Mouse (Mus musculus): ENCODE results near the gene Gtf2ird1. TPM values are rescaled to one million over a fixed set of nuclear protein-coding genes. Genes with fewer than 3 reads are reported as not detected.

Gtf2ird1 gene
- polyA plus RNA-seq (2015; fragmentation: Nextera tagmentation; extraction: Ambion mirVana): 74.5 and 76.0 TPM in 2 replicates

DNA sequence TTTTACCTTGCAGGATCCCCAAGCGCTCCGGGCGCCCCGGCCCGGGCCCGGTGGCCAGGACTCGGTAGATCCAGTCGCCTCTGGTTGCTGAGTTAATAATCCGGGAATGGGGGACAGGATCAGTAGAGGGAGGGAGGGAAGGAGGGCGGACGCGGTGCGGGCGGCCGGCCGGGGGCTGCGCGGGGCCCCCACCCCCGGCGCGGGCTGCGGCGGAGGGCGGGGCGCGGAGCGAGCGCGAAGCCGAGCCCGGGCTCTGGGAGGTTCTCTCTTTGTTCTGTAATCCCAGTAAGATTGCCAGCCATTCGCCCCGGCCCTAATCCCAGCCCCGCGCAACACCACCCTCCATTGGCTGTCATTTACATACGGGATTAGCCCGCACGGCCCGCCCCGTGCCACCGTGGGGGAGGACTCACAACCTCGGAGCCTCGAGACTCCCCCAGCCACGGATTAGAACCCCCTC is at the start of gene Gtf2ird1:
TSS of gene Gtf2ird1 (minus strand) at position 214 of the 460 bp plus-strand sequence.
- H3K36me3 ChIP-seq: peaks cover 9% of the 10 kb centered on the region
- WGBS: under 1% methylated on average over 44 of the region's 44 CpGs
- ATAC-seq (ENCODE audit: low FRiP score): peak; percentile 86
- H3K4me2 ChIP-seq: peak within 1 kb of the TSS; percentile 96
- peak within 1 kb of the TSS; percentile 94 for H3K27ac ChIP-seq
- no peaks in the 10 kb centered on the region for H3K27me3 ChIP-seq
- no peaks in the 10 kb centered on the region for H3K9me3 ChIP-seq
- H3K4me1 ChIP-seq (replicated peaks): peaks cover 26% of the 10 kb centered on the region
- peak within 1 kb of the TSS; percentile 76 for H3K4me3 ChIP-seq
- peak within 1 kb of the TSS; percentile 89 for H3K9ac ChIP-seq

DNA sequence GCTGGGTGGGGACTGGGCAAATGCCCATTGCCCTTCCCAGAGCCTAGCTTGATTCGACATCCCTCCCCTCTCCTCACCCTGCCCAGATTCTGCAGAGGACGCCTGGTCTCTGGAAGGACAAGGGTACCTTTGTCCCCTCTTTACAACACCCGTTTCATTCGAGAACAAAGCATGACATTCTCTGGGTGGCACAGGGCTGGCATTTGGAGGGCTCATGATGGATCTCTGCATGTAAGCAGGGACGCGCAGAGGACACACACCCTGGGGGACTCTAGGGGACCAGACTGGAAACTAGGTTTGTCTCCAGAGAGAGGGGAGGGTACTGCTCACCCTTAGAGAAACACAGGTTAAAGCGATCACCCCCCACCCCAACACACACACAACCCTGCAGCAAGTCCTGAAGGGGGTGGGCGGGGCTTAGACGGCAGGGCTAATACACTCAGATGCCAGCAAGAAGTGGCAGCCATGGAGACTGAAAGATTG is 49.3 kb upstream of the Gtf2ird1 start:
- WGBS: 55% methylated on average over 9 of the region's 9 CpGs
- peak overlapping the region; percentile 72 for H3K27ac ChIP-seq
- peak; percentile 83 for ATAC-seq (ENCODE audit: low FRiP score)
- H3K9ac ChIP-seq: no peak overlapping the region
- H3K4me3 ChIP-seq: no peak overlapping the region
- no peaks in the 10 kb centered on the region for H3K27me3 ChIP-seq
- no peak overlapping the region for H3K4me2 ChIP-seq
- H3K9me3 ChIP-seq: no peaks in the 10 kb centered on the region
- peaks cover 16% of the 10 kb centered on the region for H3K4me1 ChIP-seq (replicated peaks)
- peaks cover 93% of the 10 kb centered on the region for H3K36me3 ChIP-seq

- H3K36me3 ChIP-seq: peaks cover 94% of the 10 kb centered on the region
- 95% methylated on average over 18 of the region's 18 CpGs for WGBS
- H3K4me3 ChIP-seq: no peak overlapping the region
Observed at GRCm38 (mm10) chr5:134502591-134502990, 46.1 kb upstream of the Gtf2ird1 start.

GRCm38 (mm10) chr5:134501453-134501852 is 44.9 kb upstream of the Gtf2ird1 start:
- Histone ChIP-seq H3K4me3 (no peak overlapping the region), H3K27me3 (no peaks in the 10 kb centered on the region), H3K9ac (no peak overlapping the region), H3K4me2 (no peak overlapping the region), H3K27ac (no peak overlapping the region), H3K4me1 (replicated peaks) (peaks cover 12% of the 10 kb centered on the region), H3K36me3 (peaks cover 94% of the 10 kb centered on the region), H3K9me3 (no peaks in the 10 kb centered on the region)
- 88% methylated on average over 9 of the region's 9 CpGs for WGBS
- no peak for ATAC-seq (ENCODE audit: low FRiP score)

More at GRCm38 (mm10) chr5:134502591-134502990, 46.1 kb upstream of the Gtf2ird1 start:
- H3K4me1 ChIP-seq (replicated peaks): peaks cover 12% of the 10 kb centered on the region
- no peak overlapping the region for H3K9ac ChIP-seq
- H3K4me2 ChIP-seq: no peak overlapping the region
- H3K9me3 ChIP-seq: no peaks in the 10 kb centered on the region
- no peak overlapping the region for H3K27ac ChIP-seq
- no peak for ATAC-seq (ENCODE audit: low FRiP score)
- H3K27me3 ChIP-seq: no peaks in the 10 kb centered on the region

DNA sequence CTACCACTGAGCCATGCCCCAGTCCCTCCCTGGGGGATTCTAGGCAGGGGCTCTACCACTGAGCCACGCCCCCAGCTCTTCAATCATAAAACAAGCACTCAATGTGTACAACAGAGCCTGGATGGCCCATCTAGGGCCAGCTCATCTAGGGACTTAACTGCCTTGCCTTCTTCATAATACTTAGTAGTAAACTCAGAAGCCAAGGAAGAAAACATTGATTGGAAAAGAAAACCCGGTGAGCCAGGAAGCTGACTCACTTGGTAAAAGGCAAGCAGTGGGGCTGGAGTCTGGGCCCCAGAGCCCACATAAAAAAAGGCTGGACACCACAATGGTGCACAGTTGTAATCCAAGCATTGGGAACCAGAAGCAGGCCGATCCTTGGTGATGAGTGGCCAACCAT is 44.2 kb upstream of the Gtf2ird1 start:
- H3K4me1 ChIP-seq (replicated peaks): peaks cover 8% of the 10 kb centered on the region
- WGBS: 95% methylated on average over 3 of the region's 3 CpGs

DNA sequence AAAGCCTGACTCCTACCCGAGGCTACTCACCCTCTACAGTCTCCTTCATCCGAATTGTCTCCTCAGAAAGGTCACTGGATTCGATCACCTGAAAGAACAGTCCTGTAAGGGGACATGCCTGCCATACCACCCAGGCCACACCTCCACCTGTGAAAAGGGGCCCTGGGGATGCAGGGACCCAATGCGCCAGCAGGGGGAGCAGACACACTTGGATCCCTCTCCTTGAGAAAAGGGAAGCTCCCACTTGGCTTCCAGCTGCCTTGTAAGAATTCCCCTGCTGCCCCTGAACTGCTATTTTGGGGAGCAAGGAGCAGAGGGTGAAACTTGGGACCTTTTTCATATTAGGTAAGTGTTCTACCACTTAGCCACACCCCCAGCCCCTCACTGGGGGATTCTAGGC is 43.5 kb upstream of the Gtf2ird1 start:
- H3K9ac ChIP-seq: no peak overlapping the region
- no peaks in the 10 kb centered on the region for H3K9me3 ChIP-seq
- H3K36me3 ChIP-seq: peaks cover 97% of the 10 kb centered on the region
- H3K27ac ChIP-seq: no peak overlapping the region
- H3K4me1 ChIP-seq (replicated peaks): peaks cover 8% of the 10 kb centered on the region
- no peak overlapping the region for H3K4me2 ChIP-seq
- H3K27me3 ChIP-seq: no peaks in the 10 kb centered on the region
- 86% methylated on average over 4 of the region's 4 CpGs for WGBS
- ATAC-seq (ENCODE audit: low FRiP score): no peak
- H3K4me3 ChIP-seq: no peak overlapping the region

More for the DNA sequence above, 44.2 kb upstream of the Gtf2ird1 start:
- ATAC-seq (ENCODE audit: low FRiP score): no peak
- no peaks in the 10 kb centered on the region for H3K27me3 ChIP-seq
- no peak overlapping the region for H3K9ac ChIP-seq
- H3K9me3 ChIP-seq: no peaks in the 10 kb centered on the region
- H3K4me2 ChIP-seq: no peak overlapping the region
- H3K27ac ChIP-seq: no peak overlapping the region
- no peak overlapping the region for H3K4me3 ChIP-seq
- H3K36me3 ChIP-seq: peaks cover 97% of the 10 kb centered on the region

- WGBS: 95% methylated on average over 5 of the region's 5 CpGs
- peaks cover 97% of the 10 kb centered on the region for H3K36me3 ChIP-seq
- H3K9ac ChIP-seq: no peak overlapping the region
- no peak overlapping the region for H3K4me2 ChIP-seq
- no peak overlapping the region for H3K4me3 ChIP-seq
- H3K4me1 ChIP-seq (replicated peaks): no peaks in the 10 kb centered on the region
- no peaks in the 10 kb centered on the region for H3K9me3 ChIP-seq
- ATAC-seq (ENCODE audit: low FRiP score): no peak
- H3K27ac ChIP-seq: no peak overlapping the region
- no peaks in the 10 kb centered on the region for H3K27me3 ChIP-seq
Observed at GRCm38 (mm10) chr5:134497026-134497425, 40.5 kb upstream of the Gtf2ird1 start.

GRCm38 (mm10) chr5:134495796-134496195 is 39.3 kb upstream of the Gtf2ird1 start:
- 81% methylated on average over 4 of the region's 4 CpGs for WGBS
- no peaks in the 10 kb centered on the region for H3K27me3 ChIP-seq
- H3K9me3 ChIP-seq: no peaks in the 10 kb centered on the region
- no peak overlapping the region for H3K4me3 ChIP-seq
- H3K36me3 ChIP-seq: peaks cover 92% of the 10 kb centered on the region
- H3K27ac ChIP-seq: no peak overlapping the region
- ATAC-seq (ENCODE audit: low FRiP score): no peak
- H3K4me1 ChIP-seq (replicated peaks): no peaks in the 10 kb centered on the region
- no peak overlapping the region for H3K9ac ChIP-seq
- H3K4me2 ChIP-seq: no peak overlapping the region

GRCm38 (mm10) chr5:134494142-134494541 is 37.6 kb upstream of the Gtf2ird1 start:
- 0 out of 2 replicates have a peak, but pooled peaks have one; percentile 45 for ATAC-seq (ENCODE audit: low FRiP score)
- no peak overlapping the region for H3K27ac ChIP-seq
- no peaks in the 10 kb centered on the region for H3K27me3 ChIP-seq
- peaks cover 95% of the 10 kb centered on the region for H3K36me3 ChIP-seq
- no peaks in the 10 kb centered on the region for H3K4me1 ChIP-seq (replicated peaks)
- no peaks in the 10 kb centered on the region for H3K9me3 ChIP-seq
- H3K4me2 ChIP-seq: no peak overlapping the region
- no peak overlapping the region for H3K4me3 ChIP-seq
- WGBS: 51% methylated on average over 11 of the region's 11 CpGs
- no peak overlapping the region for H3K9ac ChIP-seq

GRCm38 (mm10) chr5:134492956-134493355 is 36.4 kb upstream of the Gtf2ird1 start:
- Histone ChIP-seq H3K36me3 (peaks cover 90% of the 10 kb centered on the region), H3K4me3 (no peak overlapping the region), H3K4me2 (no peak overlapping the region), H3K27me3 (no peaks in the 10 kb centered on the region), H3K9ac (no peak overlapping the region), H3K9me3 (no peaks in the 10 kb centered on the region), H3K27ac (0 out of 2 replicates have a peak overlapping the region, but pooled peaks have one; percentile 14), H3K4me1 (replicated peaks) (no peaks in the 10 kb centered on the region)
- 97% methylated on average over 4 of the region's 4 CpGs for WGBS
- no peak for ATAC-seq (ENCODE audit: low FRiP score)

DNA sequence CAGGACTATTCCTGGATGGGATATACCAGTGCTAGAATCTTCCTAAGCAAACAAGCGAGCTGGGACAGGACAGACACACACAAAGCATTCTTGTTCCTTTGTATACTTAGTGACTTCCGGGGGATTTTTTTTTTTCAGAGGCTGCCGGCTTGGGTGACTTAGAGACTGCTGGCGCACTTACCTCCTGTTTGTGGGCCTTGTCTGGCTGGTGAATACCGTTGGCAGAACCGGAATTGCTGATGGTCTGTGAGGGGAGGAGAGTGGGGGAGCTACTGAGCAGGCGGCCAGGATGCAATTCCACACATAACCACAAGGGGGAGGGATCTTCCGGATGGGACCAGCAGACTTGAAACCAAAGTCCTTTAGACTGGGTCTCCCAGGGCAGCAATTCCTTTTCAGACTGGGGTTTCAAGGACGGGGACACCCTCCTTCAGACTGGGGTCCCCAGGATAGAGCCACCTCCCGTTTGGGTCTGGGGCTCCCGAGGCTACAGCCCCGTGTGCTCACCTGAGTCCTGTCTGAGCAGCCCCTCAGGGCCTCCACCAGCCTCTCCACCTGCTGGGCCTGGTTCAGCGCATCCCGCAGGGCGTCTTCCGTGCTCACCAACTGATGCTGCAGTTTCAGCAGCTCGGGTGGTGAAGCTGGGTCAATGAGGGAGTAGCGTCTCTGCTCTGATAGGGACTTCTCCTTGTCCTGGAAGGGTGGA is 35.3 kb upstream of the Gtf2ird1 start:
- no peak overlapping the region for H3K4me2 ChIP-seq
- no peak overlapping the region for H3K9ac ChIP-seq
- peak overlapping the region; percentile 66 for H3K27ac ChIP-seq
- 24% methylated on average over 18 of the region's 18 CpGs for WGBS
- H3K36me3 ChIP-seq: peaks cover 79% of the 10 kb centered on the region
- no peak overlapping the region for H3K4me3 ChIP-seq
- H3K27me3 ChIP-seq: no peaks in the 10 kb centered on the region
- ATAC-seq (ENCODE audit: low FRiP score): 0 out of 2 replicates have a peak, but pooled peaks have one; percentile 47
- no peaks in the 10 kb centered on the region for H3K4me1 ChIP-seq (replicated peaks)
- H3K9me3 ChIP-seq: no peaks in the 10 kb centered on the region

DNA sequence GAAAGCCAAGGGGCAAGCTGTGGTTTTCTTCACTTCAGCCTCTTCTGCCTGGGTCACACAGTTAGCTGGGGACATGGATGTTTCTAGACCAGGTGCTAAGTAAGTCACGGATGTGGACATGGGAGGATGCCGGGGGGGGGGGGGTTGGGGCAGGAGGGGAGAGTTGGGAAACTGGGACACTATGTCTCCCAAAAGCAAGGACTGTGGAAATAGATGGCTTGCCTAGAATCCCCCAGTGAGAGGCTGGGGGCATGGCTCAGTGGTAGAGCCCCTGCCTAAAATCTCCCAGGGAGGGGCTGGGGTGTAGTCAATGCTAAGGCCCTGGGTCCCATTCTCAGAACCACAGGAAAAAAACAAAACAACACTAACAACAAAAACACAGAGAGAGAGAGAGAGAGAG is 34.7 kb upstream of the Gtf2ird1 start:
- 78% methylated on average over 2 of the region's 2 CpGs for WGBS
- no peaks in the 10 kb centered on the region for H3K9me3 ChIP-seq
- H3K4me3 ChIP-seq: no peak overlapping the region
- H3K36me3 ChIP-seq: peaks cover 73% of the 10 kb centered on the region
- H3K4me1 ChIP-seq (replicated peaks): no peaks in the 10 kb centered on the region
- H3K4me2 ChIP-seq: no peak overlapping the region
- no peak overlapping the region for H3K27ac ChIP-seq
- H3K9ac ChIP-seq: no peak overlapping the region
- no peak for ATAC-seq (ENCODE audit: low FRiP score)
- no peaks in the 10 kb centered on the region for H3K27me3 ChIP-seq

DNA sequence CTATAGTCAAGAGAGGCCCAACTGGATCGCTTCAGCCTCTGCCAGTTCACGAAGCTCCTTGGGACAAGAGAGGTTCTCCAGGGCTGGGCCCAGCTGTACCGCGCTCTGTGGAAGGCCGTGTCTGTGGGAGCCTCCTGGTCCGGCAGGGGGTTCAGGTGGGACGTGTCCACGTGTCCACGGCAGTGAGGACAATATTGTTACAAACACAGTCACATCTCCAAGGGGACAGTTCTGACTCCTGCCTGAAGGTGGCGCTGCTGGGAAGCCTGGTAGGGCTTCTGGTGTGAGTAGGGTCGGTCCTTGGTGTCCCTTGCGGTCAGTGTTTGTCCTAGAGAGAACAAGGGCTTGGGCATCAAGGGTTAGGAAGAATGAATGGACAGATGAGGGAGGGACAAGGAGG is 33.9 kb upstream of the Gtf2ird1 start:
- H3K4me1 ChIP-seq (replicated peaks): no peaks in the 10 kb centered on the region
- no peaks in the 10 kb centered on the region for H3K27me3 ChIP-seq
- H3K4me2 ChIP-seq: no peak overlapping the region
- 87% methylated on average over 12 of the region's 12 CpGs for WGBS
- H3K36me3 ChIP-seq: peaks cover 65% of the 10 kb centered on the region
- no peak overlapping the region for H3K27ac ChIP-seq
- ATAC-seq (ENCODE audit: low FRiP score): no peak
- H3K9me3 ChIP-seq: no peaks in the 10 kb centered on the region
- no peak overlapping the region for H3K4me3 ChIP-seq
- no peak overlapping the region for H3K9ac ChIP-seq
